Mouse (Mus musculus): ENCODE data around the gene Cd163.

DNA sequence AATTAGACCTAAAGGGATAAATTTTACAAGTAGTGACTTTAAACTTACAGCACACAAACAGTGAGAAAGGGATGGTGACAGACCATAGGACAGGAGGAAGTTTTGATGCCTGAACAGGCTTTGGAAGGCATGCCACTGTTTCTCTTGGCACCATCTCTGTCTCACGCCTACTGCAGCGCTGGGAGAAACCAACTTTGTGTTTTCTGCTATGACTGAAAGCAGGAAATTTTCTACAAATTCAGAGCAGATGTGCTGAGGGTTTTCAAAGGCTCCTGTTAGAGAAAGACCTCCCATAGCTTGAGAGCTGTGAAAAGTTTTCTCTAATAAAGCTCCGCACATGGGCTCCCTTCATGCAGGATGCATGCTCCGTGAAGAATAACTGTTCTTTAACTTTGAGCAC, 40.6 kb downstream of the Cd163 start:
- TF ChIP-seq CTCF (IDR thresholded peaks at IDR 0.05; ENCODE audit: extremely low read depth, insufficient read depth, insufficient read length, insufficient replicate concordance) (no peak), POLR2A (IDR thresholded peaks at IDR 0.05; ENCODE audit: low read depth, low read length) (no peak)

All from spleen, adult 2 months (tissue).